In the genomic region with DNA sequence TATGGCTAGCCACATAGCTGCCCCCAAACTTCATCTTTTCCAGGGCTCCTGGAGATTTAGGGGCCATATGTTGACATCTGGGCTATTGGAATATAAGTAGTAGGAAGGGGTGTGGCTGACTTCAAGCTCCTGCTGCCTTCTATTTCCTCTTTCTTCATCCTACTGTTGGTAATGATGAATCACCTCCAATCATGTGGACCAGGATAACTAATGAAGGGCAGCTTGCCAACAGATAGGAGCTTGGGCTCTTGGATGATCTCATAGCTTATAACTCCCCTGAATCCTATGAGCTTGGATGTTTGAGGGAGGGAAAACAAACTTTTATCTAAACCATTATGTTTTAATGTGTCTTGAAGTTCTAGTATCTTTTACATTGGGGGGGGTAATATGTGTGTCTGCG, we compare ENCODE assay signal across 20 mouse cellular contexts.
DNase-seq lines count a peak whose midpoint lies in the region; ATAC-seq and TF ChIP-seq lines count a peak whose summit lies in the region.
"Had no signal": no experiment of that assay in that cellular context is flagged by ENCODE, and none has a peak within 500 bp of the region (broad histone marks: within the 10 kb centered on the region; RNA-seq: fewer than 3 reads in every experiment).

No protein-coding gene starts in this region.

- H3K36me3 ChIP-seq in heart, postnatal 0 days (replicated peaks; ENCODE audit: control insufficient read depth, insufficient read depth, low read length): no peaks in the 10 kb centered on the region
- no peaks in the 10 kb centered on the region for H3K36me3 ChIP-seq in stomach, postnatal 0 days (ENCODE audit: control insufficient read depth, insufficient read depth, low read length)
- H3K36me3 ChIP-seq: embryonic facial prominence, embryonic 12.5 days; heart, embryonic 10.5 days; hindbrain, embryonic 10.5 days; intestine, embryonic 15.5 days had no signal

- peak; percentile 5 for DNase-seq in heart, postnatal 0 days (ENCODE audit: low spot score)
- no peak for DNase-seq in heart, postnatal 14 days
- DNase-seq in 416B (ENCODE audit: low read depth): peak; percentile 68
- peak; percentile 71 for DNase-seq in Muller cell, postnatal 12 days (ENCODE audit: inconsistent ontology term)
- no peak for DNase-seq in stomach, postnatal 0 days (ENCODE audit: low spot score)
- DNase-seq in kidney, postnatal 14 days: no peak
- DNase-seq: adrenal gland, postnatal 14 days; cerebellum, adult 11-12 months; cerebellum, adult 9-10 months; cerebellum, postnatal 25 days; gastrocnemius, adult 2 months; gastrocnemius, postnatal 25 days had no signal

- H3K4me2 ChIP-seq in heart, postnatal 0 days (ENCODE audit: low read depth, low read length): no peak overlapping the region
- H3K4me2 ChIP-seq in stomach, postnatal 0 days (replicated peaks; ENCODE audit: low read depth): no peak overlapping the region
- H3K4me2 ChIP-seq: embryonic facial prominence, embryonic 12.5 days; forebrain, embryonic 13.5 days; hindbrain, embryonic 14.5 days; intestine, embryonic 15.5 days had no signal

- ATAC-seq in heart, postnatal 0 days (ENCODE audit: insufficient read depth, low read depth): no peak
- ATAC-seq in stomach, postnatal 0 days (ENCODE audit: low FRiP score, low TSS enrichment): peak; percentile 88
- no peak for ATAC-seq in CD4-positive, CD25-positive, alpha-beta regulatory T cell, adult 4 months
- ATAC-seq: activated CD4-positive, CD25-positive, alpha-beta regulatory T cell, adult 4 months; forebrain, embryonic 13.5 days; intestine, embryonic 15.5 days had no signal

- no peaks in the 10 kb centered on the region for H3K9me3 ChIP-seq in heart, postnatal 0 days (replicated peaks; ENCODE audit: control insufficient read depth, low read length)
- H3K9me3 ChIP-seq in stomach, postnatal 0 days (ENCODE audit: control insufficient read depth, low read length): no peaks in the 10 kb centered on the region
- H3K9me3 ChIP-seq: embryonic facial prominence, embryonic 12.5 days; forebrain, embryonic 13.5 days; heart, embryonic 10.5 days; hindbrain, embryonic 10.5 days; intestine, embryonic 15.5 days had no signal

- H3K4me1 ChIP-seq in heart, postnatal 0 days (ENCODE audit: control insufficient read depth, insufficient read depth): no peaks in the 10 kb centered on the region
- no peaks in the 10 kb centered on the region for H3K4me1 ChIP-seq in stomach, postnatal 0 days (replicated peaks; ENCODE audit: control insufficient read depth, insufficient read depth)
- H3K4me1 ChIP-seq: embryonic facial prominence, embryonic 12.5 days; forebrain, embryonic 13.5 days; heart, embryonic 10.5 days; intestine, embryonic 15.5 days had no signal

- H3K27me3 ChIP-seq in heart, postnatal 0 days (ENCODE audit: control insufficient read depth, insufficient read depth, low read length): no peaks in the 10 kb centered on the region
- H3K27me3 ChIP-seq in stomach, postnatal 0 days (ENCODE audit: control insufficient read depth, insufficient read depth, low read length): no peaks in the 10 kb centered on the region
- H3K27me3 ChIP-seq: embryonic facial prominence, embryonic 12.5 days; forebrain, embryonic 13.5 days; intestine, embryonic 15.5 days had no signal

- no peak overlapping the region for H3K27ac ChIP-seq in heart, postnatal 0 days (ENCODE audit: low read depth)
- no peak overlapping the region for H3K27ac ChIP-seq in stomach, postnatal 0 days (replicated peaks)
- H3K27ac ChIP-seq: embryonic facial prominence, embryonic 12.5 days; forebrain, embryonic 13.5 days; gastrocnemius, adult 2 months; heart, embryonic 10.5 days; hindbrain, embryonic 10.5 days; hindbrain, embryonic 14.5 days; intestine, embryonic 15.5 days had no signal

- TF ChIP-seq EP300 in heart, postnatal 0 days (IDR thresholded peaks at IDR 0.05; ENCODE audit: low read depth): no peak
- TF ChIP-seq EP300 in stomach, postnatal 0 days (optimal IDR thresholded peaks at IDR 0.05): no peak

- TF ChIP-seq CTCF in heart, postnatal 0 days (IDR thresholded peaks at IDR 0.05; ENCODE audit: low read depth): no peak
- TF ChIP-seq CTCF in stomach, postnatal 0 days (IDR thresholded peaks at IDR 0.05; ENCODE audit: low read depth): no peak

- WGBS in heart, postnatal 0 days: 69% methylated on average over 1 of the region's 1 CpGs
- 89% methylated on average over 1 of the region's 1 CpGs for WGBS in stomach, postnatal 0 days

- intact Hi-C loops in heart, postnatal 14 days (cut with DNase I): no loop called here

- no peak overlapping the region for H3K9ac ChIP-seq in heart, postnatal 0 days (replicated peaks; ENCODE audit: low read depth, low read length)
- no peak overlapping the region for H3K9ac ChIP-seq in stomach, postnatal 0 days (ENCODE audit: low read length)
- H3K9ac ChIP-seq: embryonic facial prominence, embryonic 12.5 days; forebrain, embryonic 13.5 days; hindbrain, embryonic 14.5 days; intestine, embryonic 15.5 days had no signal

- H3K4me3 ChIP-seq in heart, postnatal 0 days (ENCODE audit: low read depth, low read length): no peak overlapping the region
- no peak overlapping the region for H3K4me3 ChIP-seq in stomach, postnatal 0 days (ENCODE audit: low read depth, low read length)
- H3K4me3 ChIP-seq: embryonic facial prominence, embryonic 12.5 days; forebrain, embryonic 13.5 days; gastrocnemius, adult 2 months; heart, embryonic 10.5 days; hindbrain, embryonic 10.5 days; intestine, embryonic 15.5 days had no signal

Comparison
In these comparisons a context has a peak if more than half of its experiments do, and no peak if none do; other contexts are left out.
1. DNase-seq: peak in heart, postnatal 0 days (single experiment), 416B (single experiment) and Muller cell, postnatal 12 days (single experiment); none in heart, postnatal 14 days (0 of 2), stomach, postnatal 0 days (single experiment) and kidney, postnatal 14 days (single experiment).